Mouse (Mus musculus): ENCODE measurements at regions not wholly inside any gene's neighbourhood (a gene's known extent, or its start where the extent isn't known, plus 50 kb on each side); places are given as distances from the start of the nearest gene placed in this dataset.

- DNase-seq (ENCODE audit: low read depth) = no peak
These were observed 858.5 kb downstream of the Zfp704 start for GRCm38 (mm10) chr3:8751356-8751755.

DNA sequence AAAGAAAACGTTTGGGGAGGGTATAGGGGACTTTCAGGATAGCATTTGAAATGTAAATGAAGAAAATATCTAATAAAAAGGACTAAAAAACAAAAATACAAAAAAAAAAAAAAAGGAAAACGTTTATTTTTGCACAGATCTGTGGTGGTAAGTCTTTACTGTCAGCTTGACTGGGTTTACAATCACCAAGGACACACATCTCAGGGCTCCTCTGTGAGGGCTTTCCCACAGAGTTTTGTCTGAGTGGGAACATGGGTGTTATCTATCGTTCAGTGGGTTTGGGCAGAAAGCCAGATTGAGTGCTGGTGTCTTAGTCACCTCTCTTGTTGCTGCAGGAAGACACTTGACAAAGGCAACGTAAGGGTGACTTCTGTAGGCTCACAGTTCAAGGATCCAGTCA lies 859.0 kb downstream of the Zfp704 start:
- no peak for DNase-seq (ENCODE audit: low read depth)

GRCm38 (mm10) chr3:8750162-8750561 lies 859.7 kb downstream of the Zfp704 start:
- no peak for DNase-seq (ENCODE audit: low read depth)

DNA sequence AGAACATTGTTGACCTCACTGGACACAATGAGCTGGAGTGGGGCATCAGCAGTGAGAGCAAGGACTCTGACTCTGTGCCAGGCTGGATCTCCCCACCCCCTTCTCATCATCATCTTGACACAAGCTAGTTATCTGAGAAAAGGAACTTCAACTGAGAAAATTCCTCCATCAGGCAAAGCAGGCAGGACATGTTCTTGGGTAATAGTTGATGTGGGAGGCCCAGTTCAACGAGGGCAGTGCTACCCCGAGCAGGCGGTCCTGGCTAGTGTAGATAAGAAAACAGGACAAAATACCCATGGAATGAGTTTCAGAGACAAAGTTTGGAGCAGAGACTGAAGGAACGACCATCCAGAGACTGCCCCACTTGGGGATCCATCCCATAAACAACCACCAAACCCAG lies 862.7 kb downstream of the Zfp704 start:
- no peak for DNase-seq (ENCODE audit: low read depth)

DNA sequence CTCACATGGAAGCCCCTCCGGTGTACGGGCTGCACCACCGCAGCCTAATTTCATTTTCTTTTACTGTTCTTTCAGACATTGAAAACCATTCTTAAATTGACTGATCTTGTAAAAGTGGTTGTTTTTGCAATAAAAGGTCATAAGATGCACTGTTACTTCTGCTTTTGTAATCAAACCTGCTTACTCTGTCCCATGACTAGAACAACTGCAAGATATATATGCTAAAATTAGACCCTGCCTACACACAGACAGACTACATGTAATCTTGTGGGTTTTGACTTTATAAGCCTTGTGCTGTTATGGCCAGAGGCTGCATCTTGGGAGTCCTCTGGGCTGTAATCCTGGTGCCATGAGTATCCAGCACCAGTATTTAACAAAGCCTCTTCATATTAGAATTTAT lies 863.2 kb downstream of the Zfp704 start:
- no peak for DNase-seq (ENCODE audit: low read depth)

GRCm38 (mm10) chr3:8746037-8746436 lies 863.8 kb downstream of the Zfp704 start:
- DNase-seq (ENCODE audit: low read depth) = no peak

DNA sequence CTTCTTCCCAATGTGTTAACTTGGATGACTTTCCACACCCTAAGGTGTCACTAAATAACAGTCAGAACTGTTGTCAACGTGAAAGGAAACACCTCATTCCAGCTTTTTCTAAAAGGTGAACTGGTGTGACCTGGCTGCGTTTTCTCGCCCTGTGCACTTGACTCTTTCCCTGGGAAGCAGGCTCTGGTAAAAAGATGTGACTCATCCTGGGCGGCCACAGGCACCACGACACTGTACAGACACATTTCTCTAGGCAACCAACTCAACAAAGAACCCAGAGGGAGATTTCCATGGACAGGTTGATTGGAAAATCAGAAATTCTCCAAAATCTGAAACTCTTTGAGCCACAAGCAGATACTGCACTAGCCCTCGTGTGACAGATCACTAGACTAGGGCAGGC lies 865.0 kb downstream of the Zfp704 start:
- DNase-seq (ENCODE audit: low read depth) = no peak

DNA sequence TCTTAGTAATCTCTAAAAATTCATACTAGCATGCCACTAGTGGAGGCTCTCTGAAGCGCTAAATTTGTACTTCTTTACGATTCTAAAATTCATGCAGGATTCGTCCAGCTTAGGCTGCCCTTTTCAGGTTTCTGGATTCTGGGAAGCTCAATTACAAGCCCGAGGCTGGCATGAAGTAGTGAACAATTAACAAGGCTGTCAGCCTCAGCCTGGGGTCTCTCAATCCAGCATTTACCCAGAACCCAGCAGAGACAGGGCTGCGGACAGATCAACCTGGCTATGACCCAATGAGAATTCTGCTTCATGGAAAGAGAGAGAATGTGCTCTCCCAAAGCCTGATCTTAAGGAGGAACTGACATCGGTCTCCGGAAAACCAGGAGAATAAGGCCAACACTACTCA lies 866.2 kb downstream of the Zfp704 start:
- DNase-seq (ENCODE audit: low read depth) = no peak

DNA sequence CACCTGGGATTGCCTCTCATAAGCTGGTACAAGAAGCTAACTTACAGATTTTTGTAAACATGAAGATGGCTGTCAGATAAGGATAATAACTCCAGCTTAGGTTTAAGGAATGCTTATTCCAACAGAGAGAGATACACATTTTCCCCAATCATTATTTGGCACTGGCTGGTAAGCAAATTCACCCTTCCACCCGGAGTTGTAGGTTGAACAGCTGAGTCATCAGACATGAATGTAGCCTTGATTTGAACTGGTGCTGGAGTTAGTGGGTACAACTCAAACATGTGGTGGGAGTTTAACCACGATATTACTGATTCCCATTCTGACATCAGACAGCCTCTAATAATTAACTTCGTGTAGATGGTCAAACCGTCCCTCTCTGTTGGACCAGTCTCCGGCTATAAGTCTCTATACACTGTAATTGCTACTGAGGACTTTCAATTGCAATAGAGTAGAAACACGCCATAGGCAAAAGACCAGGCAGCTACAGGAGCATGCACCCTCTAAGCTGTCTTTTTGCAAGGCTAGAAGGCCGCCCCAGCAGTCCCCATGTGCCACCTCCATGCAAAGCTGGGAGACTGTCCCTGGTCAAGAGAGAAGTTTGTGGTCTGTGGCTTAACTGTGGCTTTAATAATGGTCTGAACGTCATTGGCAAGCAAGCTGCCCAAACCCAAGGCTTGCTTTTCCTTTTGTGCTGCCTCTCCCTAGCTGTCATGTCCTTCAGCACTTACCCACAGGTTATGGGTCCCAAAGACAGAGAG lies 868.4 kb downstream of the Zfp704 start:
- no peak for DNase-seq (ENCODE audit: low read depth)

- DNase-seq (ENCODE audit: low read depth) = no peak
These were observed 869.2 kb downstream of the Zfp704 start for GRCm38 (mm10) chr3:8740710-8741109.

- no peak for DNase-seq (ENCODE audit: low read depth)
These were observed 870.6 kb downstream of the Zfp704 start for GRCm38 (mm10) chr3:8739299-8739698.

GRCm38 (mm10) chr3:8736239-8736953 lies 873.5 kb downstream of the Zfp704 start:
- DNase-seq (ENCODE audit: low read depth) = no peak

GRCm38 (mm10) chr3:8734096-8734495 lies 875.8 kb downstream of the Zfp704 start:
- peak; percentile 13 for DNase-seq (ENCODE audit: low read depth)

DNA sequence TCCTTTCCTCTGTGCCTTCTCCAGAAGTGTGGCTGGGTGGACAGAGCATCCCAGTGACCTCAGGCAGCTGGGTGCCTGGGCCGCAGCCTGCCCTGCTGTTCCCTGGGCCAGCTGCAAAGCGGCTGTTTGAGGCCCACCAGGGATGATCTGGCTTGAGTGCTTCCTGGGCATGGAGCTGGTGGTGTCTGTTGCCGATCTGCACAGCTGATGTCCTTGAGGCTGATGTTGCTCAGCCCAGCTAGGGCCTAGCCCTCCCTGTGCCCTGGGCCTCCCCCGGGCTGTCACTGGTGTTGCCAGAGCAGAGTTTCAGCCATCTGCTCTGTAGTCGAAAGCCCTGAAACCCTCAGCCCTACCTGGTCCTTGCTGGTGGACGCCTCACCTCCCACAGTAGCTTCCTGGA lies 878.5 kb downstream of the Zfp704 start:
- DNase-seq (ENCODE audit: low read depth) = no peak

- no peak for DNase-seq (ENCODE audit: low read depth)
These were observed 888.0 kb downstream of the Zfp704 start for GRCm38 (mm10) chr3:8721628-8722594.

DNA sequence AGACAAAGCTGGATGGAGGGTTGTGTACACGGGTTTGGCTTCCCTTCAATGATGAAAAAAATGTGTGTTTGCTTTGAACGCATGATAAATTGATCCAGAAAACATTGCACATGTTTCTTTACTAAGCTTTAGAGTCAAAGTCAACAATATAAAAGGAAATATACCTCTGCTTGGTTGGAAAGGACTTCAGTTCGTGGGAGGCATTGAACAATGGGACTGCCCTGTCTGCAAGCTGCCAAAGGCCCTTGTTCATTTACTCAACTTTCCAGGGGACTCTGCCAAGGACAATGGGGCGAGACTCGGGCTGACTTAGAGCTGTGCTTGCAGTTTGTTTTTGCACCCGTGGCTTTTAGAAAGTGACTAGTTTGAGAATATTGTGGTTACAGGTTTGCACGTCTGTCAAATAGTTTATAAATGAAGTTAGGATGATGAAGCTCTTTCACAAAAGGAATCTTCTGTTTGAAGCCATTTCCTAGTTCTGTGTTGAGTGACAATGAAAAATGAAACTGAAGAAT lies 889.2 kb downstream of the Zfp704 start:
- DNase-seq (ENCODE audit: low read depth) = no peak

DNA sequence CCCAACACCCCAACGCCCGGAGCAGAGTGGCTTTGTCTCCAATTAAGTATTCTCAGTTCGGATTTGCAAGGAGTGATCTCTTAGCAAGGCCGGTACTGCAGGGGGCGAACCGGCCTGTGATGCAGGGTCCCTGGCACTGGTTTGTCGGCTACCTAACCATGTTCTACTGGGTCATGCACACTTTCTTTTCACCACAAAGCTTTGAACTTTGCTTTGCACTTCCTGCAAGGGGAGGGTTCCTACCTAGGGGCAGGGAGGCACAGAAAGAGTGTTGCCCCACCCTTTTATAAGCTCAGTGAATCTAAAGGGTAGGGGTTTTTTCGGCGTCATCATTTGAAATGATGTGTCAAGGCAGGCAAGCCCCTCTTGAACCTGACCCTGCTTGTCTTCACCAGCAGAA lies 891.7 kb downstream of the Zfp704 start:
- no peak for DNase-seq (ENCODE audit: low read depth)

DNA sequence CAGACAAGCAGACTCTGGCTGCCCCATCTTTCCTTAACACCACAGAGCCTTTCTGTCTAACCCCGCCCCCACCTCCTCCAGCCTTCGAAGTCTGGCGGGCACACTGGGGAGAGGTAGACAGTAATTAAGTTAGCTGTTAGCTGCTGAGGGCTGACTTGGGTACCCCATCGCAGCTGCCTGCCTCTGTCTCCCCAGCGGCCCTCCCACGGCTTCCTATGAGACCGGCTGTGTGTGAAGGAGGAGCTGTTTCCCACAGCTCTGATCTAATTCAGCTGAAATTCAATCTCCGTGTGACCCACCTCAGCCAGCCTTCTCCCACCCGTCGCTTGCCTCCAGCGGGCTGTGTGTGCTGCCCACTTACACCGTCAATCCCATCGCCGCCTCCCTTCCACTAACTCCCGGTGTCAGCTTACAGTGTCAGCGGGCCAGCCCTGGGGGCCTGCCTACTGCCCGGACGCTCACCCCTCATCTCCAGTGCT lies 892.5 kb downstream of the Zfp704 start:
- DNase-seq (ENCODE audit: low read depth) = peak; percentile 9

Measured in NIH3T3 (cell line).